Mouse (Mus musculus): Measurements from ENCODE around the gene Tmem74b.

GRCm38 (mm10) chr2:151742084-151742483 is 40.3 kb downstream of the Tmem74b start:
- TF ChIP-seq EP300 (IDR thresholded peaks at IDR 0.05; ENCODE audit: low read depth in 1 of 2, low read length in 2 of 2) (no peak), ETS1 (IDR thresholded peaks at IDR 0.05; ENCODE audit: low read depth, low read length) (no peak), TBP (IDR thresholded peaks at IDR 0.05; ENCODE audit: low read depth, low read length) (no peak), MXI1 (IDR thresholded peaks at IDR 0.05; ENCODE audit: low read depth, low read length) (no peak), POLR2AphosphoS2 (IDR thresholded peaks at IDR 0.05; ENCODE audit: low read length) (no peak), CTCF (IDR thresholded peaks at IDR 0.05 in 2 of 3, conservative IDR thresholded peaks at IDR 0.05 in 1 of 3; ENCODE audit: control insufficient read depth in 1 of 3, insufficient read depth in 1 of 3, low read depth in 2 of 3, low read length in 3 of 3, poor library complexity in 1 of 3, severe bottlenecking in 1 of 3) (no peak), USF1 (IDR thresholded peaks at IDR 0.05; ENCODE audit: low read depth, low read length) (no peak), POLR2AphosphoS5 (IDR thresholded peaks at IDR 0.05; ENCODE audit: borderline replicate concordance, low read depth, low read length) (no peak), POLR2A (IDR thresholded peaks at IDR 0.05; ENCODE audit: control insufficient read depth in 1 of 2, insufficient read depth in 1 of 2, low read depth in 1 of 2, low read length in 2 of 2, poor library complexity in 1 of 2) (no peak), MAFK (IDR thresholded peaks at IDR 0.05; ENCODE audit: borderline replicate concordance, low read depth, low read length) (no peak), ELF1 (IDR thresholded peaks at IDR 0.05; ENCODE audit: low read depth, low read length) (no peak), UBTF (IDR thresholded peaks at IDR 0.05; ENCODE audit: borderline replicate concordance, insufficient read depth, low read depth, low read length) (no peak), E2F4 (IDR thresholded peaks at IDR 0.05; ENCODE audit: borderline replicate concordance, low read depth, low read length) (no peak)
